Mouse (Mus musculus) hindbrain, embryonic 11.5 days (tissue): ENCODE results near the gene Cetn4. TPM values are rescaled to one million over a fixed set of nuclear protein-coding genes. Genes with fewer than 3 reads are reported as not detected.

Source experiments
- ATAC-seq: fragments of 200-750 bp; cut with Nextera tagmentation; 2 replicates; pipeline ENCODE4 v1.8.0; 2017; ENCODE audit warnings: mild to moderate bottlenecking, moderate TSS enrichment, moderate library complexity; ENCODE audit not compliant: low FRiP score
- DNase-seq: peaks from one replicate; pipeline ENCODE4 v3.0.0-alpha.2; 2015; ENCODE audit warnings: low spot score
- H3K27ac ChIP-seq: fragments of 300-500 bp; sonication (generic); 2 replicates; pipeline ENCODE4 v1.5.1; 2014; ENCODE audit warnings: mild to moderate bottlenecking, low read depth, low read length
- H3K27me3 ChIP-seq: fragments of 300-500 bp; sonication (generic); 2 replicates; pipeline ENCODE4 v1.6.1; 2014; ENCODE audit warnings: mild to moderate bottlenecking, low read length, moderate library complexity, mixed read lengths; ENCODE audit not compliant: control insufficient read depth, insufficient read depth
- H3K36me3 ChIP-seq: fragments of 300-500 bp; sonication (generic); 2 replicates; pipeline ENCODE4 v1.6.1; 2014; ENCODE audit warnings: mild to moderate bottlenecking, low read length, moderate library complexity, mixed read lengths; ENCODE audit not compliant: control insufficient read depth, insufficient read depth
- H3K4me1 ChIP-seq: fragments of 300-500 bp; sonication (generic); replicated peaks from 2 replicates; pipeline ENCODE4 v1.6.1; 2014; ENCODE audit warnings: low read length, mixed read lengths; ENCODE audit not compliant: control insufficient read depth, insufficient read depth
- H3K4me2 ChIP-seq: fragments of 300-500 bp; sonication (generic); replicated peaks from 2 replicates; pipeline ENCODE4 v1.6.1; 2014; ENCODE audit warnings: mild to moderate bottlenecking, low read depth, low read length
- H3K4me3 ChIP-seq: fragments of 300-500 bp; sonication (generic); 2 replicates; pipeline ENCODE4 v1.5.1; 2014; ENCODE audit warnings: low read depth, low read length
- H3K9ac ChIP-seq: fragments of 300-500 bp; sonication (generic); 2 replicates; pipeline ENCODE4 v1.6.1; 2014; ENCODE audit warnings: low read depth, low read length
- H3K9me3 ChIP-seq: fragments of 300-500 bp; sonication (generic); 2 replicates; pipeline ENCODE4 v1.6.1; 2016; ENCODE audit warnings: low read length; ENCODE audit not compliant: control insufficient read depth
- WGBS: fragments of 180-500 bp; shearing (Covaris S2); extraction: QIAGEN DNeasy Blood & Tissue Kit; methylation state at CpG from one replicate; pipeline ENCODE4 v1.1.7; 2014; 5-methylcytosine and 5-hydroxymethylcytosine counted together
- polyA plus RNA-seq: library from polyadenylated mRNA; unstranded; fragments of >200 nt; fragmentation: Nextera tagmentation; extraction: Ambion mirVana; gene quantifications from 2 replicates; pipeline ENCODE4 v1.2.1, GENCODE M21; 2014

Cetn4 gene
- polyA plus RNA-seq, 1 experiment from 2014 or later = 1.4 TPM

- DNase-seq (no peak), ATAC-seq (no peak)
- Histone ChIP-seq H3K27ac (no peak overlapping the region), H3K4me3 (no peak overlapping the region), H3K4me2 (no peak overlapping the region), H3K27me3 (no peaks in the 10 kb centered on the region), H3K4me1 (no peaks in the 10 kb centered on the region), H3K9me3 (no peaks in the 10 kb centered on the region), H3K9ac (no peak overlapping the region), H3K36me3 (no peaks in the 10 kb centered on the region)
- WGBS = 95% methylated on average over 4 of the region's 4 CpGs
Measured at GRCm38 (mm10) chr3:37269926-37270325, 42.6 kb downstream of the Cetn4 start.

DNA sequence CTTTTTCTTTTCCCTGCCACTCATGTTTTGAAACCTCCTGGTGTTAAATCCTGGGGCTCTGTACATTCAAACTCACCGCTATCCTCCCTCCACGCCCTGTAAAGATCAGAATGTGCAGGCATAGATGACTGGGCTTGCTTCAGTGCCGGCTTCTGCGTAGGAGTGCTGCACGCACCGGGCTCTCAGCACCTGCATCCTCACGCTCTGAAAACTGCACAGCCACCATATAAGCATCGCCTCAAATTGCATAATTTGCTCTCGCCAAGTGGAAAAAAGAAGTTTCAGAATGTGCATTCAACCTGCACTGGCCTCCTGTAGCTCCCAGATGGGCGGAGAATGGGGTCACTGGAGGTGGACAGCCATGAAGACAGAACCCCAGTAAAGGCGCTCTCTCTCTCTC, 44.2 kb downstream of the Cetn4 start:
- ATAC-seq = no peak

GRCm38 (mm10) chr3:37259331-37259999, 53.0 kb downstream of the Cetn4 start:
- no peak for ATAC-seq
- no peak for DNase-seq
- Histone ChIP-seq H3K27ac (no peak overlapping the region), H3K9me3 (no peaks in the 10 kb centered on the region), H3K9ac (no peak overlapping the region), H3K36me3 (no peaks in the 10 kb centered on the region), H3K27me3 (no peaks in the 10 kb centered on the region), H3K4me1 (no peaks in the 10 kb centered on the region), H3K4me3 (no peak overlapping the region), H3K4me2 (no peak overlapping the region)
- 81% methylated on average over 10 of the region's 10 CpGs for WGBS

More for the DNA sequence above, 44.2 kb downstream of the Cetn4 start:
- no peak overlapping the region for H3K27ac ChIP-seq
- H3K4me3 ChIP-seq = no peak overlapping the region
- no peak overlapping the region for H3K4me2 ChIP-seq
- no peak for DNase-seq
- H3K27me3 ChIP-seq = no peaks in the 10 kb centered on the region
- WGBS = 85% methylated on average over 11 of the region's 11 CpGs
- H3K36me3 ChIP-seq = no peaks in the 10 kb centered on the region
- H3K9ac ChIP-seq = no peak overlapping the region
- no peaks in the 10 kb centered on the region for H3K4me1 ChIP-seq
- no peaks in the 10 kb centered on the region for H3K9me3 ChIP-seq

DNA sequence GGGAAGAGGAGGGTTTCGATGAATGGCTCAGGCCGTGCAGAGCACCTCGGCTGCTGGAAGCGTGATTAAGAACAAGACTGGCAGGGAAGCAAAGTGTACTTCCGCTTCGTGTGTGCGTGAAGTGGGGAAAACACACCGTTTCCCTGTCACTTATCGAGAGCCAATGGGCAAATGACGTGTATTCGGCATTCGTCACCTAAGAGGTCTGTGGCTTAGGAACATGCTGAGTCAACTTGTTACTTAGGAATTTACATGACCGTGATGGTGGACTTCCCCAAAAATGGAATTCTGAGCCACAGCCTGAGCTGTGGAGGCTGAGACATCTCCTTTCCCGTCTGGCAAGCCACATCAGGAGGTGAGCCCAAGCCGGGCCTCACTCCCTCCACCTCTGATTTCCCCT, 54.7 kb downstream of the Cetn4 start:
- no peak for DNase-seq
- H3K27me3 ChIP-seq = no peaks in the 10 kb centered on the region
- H3K9ac ChIP-seq = no peak overlapping the region
- no peaks in the 10 kb centered on the region for H3K9me3 ChIP-seq
- H3K4me3 ChIP-seq = no peak overlapping the region
- ATAC-seq = no peak
- no peak overlapping the region for H3K4me2 ChIP-seq
- H3K36me3 ChIP-seq = no peaks in the 10 kb centered on the region
- 87% methylated on average over 15 of the region's 15 CpGs for WGBS
- no peaks in the 10 kb centered on the region for H3K4me1 ChIP-seq
- H3K27ac ChIP-seq = no peak overlapping the region

Other genes with a start within 250 kb of the Cetn4 start
- 0.27 and 0.54 TPM in 2 replicates for gene Adad1, start 249.2 kb downstream of the Cetn4 start, polyA plus RNA-seq
- gene Il2, start 186.7 kb downstream of the Cetn4 start, polyA plus RNA-seq = 0.64 and 0.73 TPM in 2 replicates
- gene Il21, start 80.1 kb downstream of the Cetn4 start, polyA plus RNA-seq = not detected in 2 replicates
- 6.0 and 7.3 TPM in 2 replicates for gene Bbs12, start 154 bp downstream of the Cetn4 start, polyA plus RNA-seq
- gene Fgf2, start 35.6 kb upstream of the Cetn4 start, polyA plus RNA-seq = 0.49 and 1.1 TPM in 2 replicates
- 41.9 and 44.1 TPM in 2 replicates for gene Spata5, start 107.2 kb upstream of the Cetn4 start, polyA plus RNA-seq
- 4.1 and 4.8 TPM in 2 replicates for gene Nudt6, start 107.5 kb upstream of the Cetn4 start, polyA plus RNA-seq